Mouse (Mus musculus): ENCODE measurements around the gene Gabpb1. TPM values are rescaled to one million over a fixed set of nuclear protein-coding genes. Genes with fewer than 3 reads are reported as not detected.
A peak's percentile ranks its signal among the peaks of the same experiment; 100 is the strongest.

Gabpb1 gene
- total and polyA plus RNA-seq, 3 experiments = 23.9 to 50.2 (median 50.1) TPM

DNA sequence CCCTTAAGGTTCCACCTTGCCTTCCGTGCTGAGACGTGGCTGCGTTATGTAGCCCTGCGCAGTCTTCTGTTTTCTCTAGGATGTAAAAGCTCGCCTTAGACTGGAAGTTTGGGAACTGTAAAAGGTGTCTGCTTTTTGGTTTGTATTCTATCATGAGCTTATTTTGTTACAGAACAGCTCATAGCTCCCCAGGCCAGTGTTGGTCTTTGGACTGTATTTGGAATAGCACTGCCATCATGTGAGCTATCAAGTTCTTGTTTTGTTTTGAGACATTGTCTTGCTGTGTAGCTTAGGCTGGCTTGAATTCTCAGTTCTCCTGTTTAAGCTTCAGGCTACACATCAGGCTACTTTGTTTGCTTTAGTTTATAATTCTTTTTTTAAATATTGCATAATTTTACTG lies 36.4 kb upstream of the Gabpb1 start:
- Histone ChIP-seq H3K79me2 (replicated peaks; ENCODE audit: control insufficient read depth, extremely low read depth, insufficient read depth, poor library complexity, severe bottlenecking) (peaks cover 22% of the 10 kb centered on the region), H3K9me3 (replicated peaks; ENCODE audit: low read length) (no peaks in the 10 kb centered on the region), H3K27me3 (replicated peaks) (no peaks in the 10 kb centered on the region), H3K27ac (ENCODE audit: insufficient read depth, low read depth) (no peak overlapping the region), H3K4me1 (ENCODE audit: control insufficient read depth in 1 of 2, insufficient read depth in 2 of 2) (peaks cover 0 to 21% of the 10 kb centered on the region in 2 experiments; a peak in 2 of 4 replicates), H3K9ac (ENCODE audit: insufficient read depth, low read depth) (no peak overlapping the region), H3K36me3 (replicated peaks in 1 of 2; ENCODE audit: control insufficient read depth in 1 of 2, insufficient read depth in 1 of 2, low read length in 1 of 2) (peaks cover 7 to 37% of the 10 kb centered on the region in 2 experiments), H3K4me2 (ENCODE audit: insufficient read depth, low read depth, poor library complexity, severe bottlenecking) (no peak overlapping the region), H3K4me3 (replicated peaks in 1 of 3; ENCODE audit: low read depth in 2 of 3, low read length in 2 of 3, poor library complexity in 1 of 3) (no peak overlapping the region)
- no peak for TF ChIP-seq JUN (IDR thresholded peaks at IDR 0.05; ENCODE audit: insufficient read depth, low read depth, low read length)
- no peak for TF ChIP-seq E2F4 (IDR thresholded peaks at IDR 0.05; ENCODE audit: insufficient replicate concordance, low read depth, low read length)
- no peak for TF ChIP-seq MAFK (IDR thresholded peaks at IDR 0.05; ENCODE audit: insufficient replicate concordance, low read length)
- no peak for TF ChIP-seq JUND (conservative IDR thresholded peaks at IDR 0.05; ENCODE audit: low read depth, low read length)
- DNase-seq (ENCODE audit: extremely low read depth) = no peak
- in situ Hi-C loops (cut with MboI; ENCODE audit: low pct_ligation_motif_present, low pct_unique_long_range_greater_than_20kb, low sequenced_read_pairs) (no loop called here), dilution Hi-C loops (cut with MboI; ENCODE audit: extremely low pct_ligation_motif_present, extremely low pct_unique_long_range_greater_than_20kb, low sequenced_read_pairs) (no loop called here)

DNA sequence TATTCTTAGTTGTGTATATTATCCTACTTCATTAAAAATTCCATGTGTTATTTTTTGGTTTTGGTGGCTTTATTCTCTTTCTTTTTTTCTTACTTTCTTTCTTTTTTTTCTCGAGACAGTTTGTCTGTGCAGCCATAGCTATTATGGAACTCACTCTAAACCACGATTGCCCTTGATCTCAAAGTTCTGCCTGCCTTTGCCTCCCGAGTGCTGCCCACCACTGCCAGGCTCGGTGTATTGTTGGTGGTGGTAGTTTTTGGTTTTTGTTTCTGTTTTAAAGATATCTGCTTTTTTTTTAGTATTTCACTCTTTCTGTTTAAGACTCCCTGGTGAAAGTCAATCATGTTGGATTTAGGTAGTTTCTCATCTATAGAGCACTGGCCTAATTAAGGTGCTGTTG lies 32.2 kb upstream of the Gabpb1 start:
- Histone ChIP-seq H3K4me3 (replicated peaks in 1 of 3; ENCODE audit: low read depth in 2 of 3, low read length in 2 of 3, poor library complexity in 1 of 3) (peak overlapping the region in 2 of 3 experiments; percentile 82 to 99), H3K27me3 (replicated peaks) (no peaks in the 10 kb centered on the region), H3K4me1 (ENCODE audit: control insufficient read depth in 1 of 2, insufficient read depth in 2 of 2) (peaks cover 2 to 21% of the 10 kb centered on the region in 2 experiments; a peak in 2 of 4 replicates), H3K79me2 (replicated peaks; ENCODE audit: control insufficient read depth, extremely low read depth, insufficient read depth, poor library complexity, severe bottlenecking) (peaks cover 25% of the 10 kb centered on the region), H3K27ac (ENCODE audit: insufficient read depth, low read depth) (no peak overlapping the region), H3K36me3 (replicated peaks in 1 of 2; ENCODE audit: control insufficient read depth in 1 of 2, insufficient read depth in 1 of 2, low read length in 1 of 2) (peaks cover 3 to 20% of the 10 kb centered on the region in 2 experiments), H3K9ac (ENCODE audit: insufficient read depth, low read depth) (peak overlapping the region; percentile 69), H3K9me3 (replicated peaks; ENCODE audit: low read length) (no peaks in the 10 kb centered on the region), H3K4me2 (ENCODE audit: insufficient read depth, low read depth, poor library complexity, severe bottlenecking) (peak overlapping the region; percentile 100)
- TF ChIP-seq GABPA (IDR thresholded peaks at IDR 0.05; ENCODE audit: insufficient replicate concordance, low read depth, low read length) (no peak), KAT2A (IDR thresholded peaks at IDR 0.05; ENCODE audit: insufficient replicate concordance, low read length) (no peak), RAD21 (IDR thresholded peaks at IDR 0.05; ENCODE audit: low read depth, low read length) (no peak), CHD1 (IDR thresholded peaks at IDR 0.05; ENCODE audit: low read depth, low read length) (no peak), ZKSCAN1 (IDR thresholded peaks at IDR 0.05; ENCODE audit: borderline replicate concordance, low read depth, low read length) (no peak), JUND (conservative IDR thresholded peaks at IDR 0.05; ENCODE audit: low read depth, low read length) (no peak), MXI1 (IDR thresholded peaks at IDR 0.05; ENCODE audit: low read depth, low read length) (no peak), TCF12 (IDR thresholded peaks at IDR 0.05; ENCODE audit: low read depth, low read length) (no peak)
- in situ Hi-C loops (cut with MboI; ENCODE audit: low pct_ligation_motif_present, low pct_unique_long_range_greater_than_20kb, low sequenced_read_pairs) (no loop called here), dilution Hi-C loops (cut with MboI; ENCODE audit: extremely low pct_ligation_motif_present, extremely low pct_unique_long_range_greater_than_20kb, low sequenced_read_pairs) (no loop called here)
- DNase-seq (ENCODE audit: extremely low read depth) = no peak

DNA sequence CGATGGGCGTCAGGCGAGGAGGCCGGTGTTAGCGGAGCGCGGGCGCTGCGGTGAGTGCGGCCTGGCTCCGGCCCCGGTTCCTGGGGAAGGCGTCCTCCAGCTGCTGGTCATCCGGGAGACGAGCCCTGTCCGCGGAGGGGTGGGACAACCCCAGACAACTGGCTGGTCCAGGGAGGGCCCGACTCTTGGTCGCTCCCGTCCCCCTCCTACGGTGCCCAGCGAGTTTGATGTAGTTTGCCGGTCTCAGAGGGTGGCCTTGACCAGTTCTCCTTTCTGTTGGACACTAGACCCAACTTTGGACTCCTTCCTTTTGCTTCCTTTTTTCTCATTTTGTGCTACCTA lies 31.3 kb upstream of the Gabpb1 start:
- peak overlapping the region; percentile 82 to 99 (median 94) for H3K4me3 ChIP-seq (replicated peaks in 1 of 3; ENCODE audit: low read depth in 2 of 3, low read length in 2 of 3, poor library complexity in 1 of 3)
- H3K4me2 ChIP-seq (ENCODE audit: insufficient read depth, low read depth, poor library complexity, severe bottlenecking) = peak overlapping the region; percentile 100
- in situ Hi-C loops (cut with MboI; ENCODE audit: low pct_ligation_motif_present, low pct_unique_long_range_greater_than_20kb, low sequenced_read_pairs) = no loop called here
- H3K27me3 ChIP-seq (replicated peaks) = no peaks in the 10 kb centered on the region
- H3K27ac ChIP-seq (ENCODE audit: insufficient read depth, low read depth) = 0 out of 2 replicates have a peak overlapping the region, but pooled peaks have one; percentile 32
- DNase-seq (ENCODE audit: extremely low read depth) = no peak
- TF ChIP-seq UBTF (IDR thresholded peaks at IDR 0.05; ENCODE audit: low read depth, low read length) = peak; percentile 23
- TF ChIP-seq KAT2A (IDR thresholded peaks at IDR 0.05; ENCODE audit: insufficient replicate concordance, low read length) = no peak
- TF ChIP-seq IRF4 (IDR thresholded peaks at IDR 0.05; ENCODE audit: low read depth, low read length) = no peak
- peaks cover 2 to 16% of the 10 kb centered on the region in 2 experiments; a peak in 2 of 4 replicates for H3K4me1 ChIP-seq (ENCODE audit: control insufficient read depth in 1 of 2, insufficient read depth in 2 of 2)
- peak overlapping the region; percentile 69 for H3K9ac ChIP-seq (ENCODE audit: insufficient read depth, low read depth)
- H3K79me2 ChIP-seq (replicated peaks; ENCODE audit: control insufficient read depth, extremely low read depth, insufficient read depth, poor library complexity, severe bottlenecking) = peaks cover 24% of the 10 kb centered on the region
- H3K36me3 ChIP-seq (replicated peaks in 1 of 2; ENCODE audit: control insufficient read depth in 1 of 2, insufficient read depth in 1 of 2, low read length in 1 of 2) = peaks cover 3 to 15% of the 10 kb centered on the region in 2 experiments
- H3K9me3 ChIP-seq (replicated peaks; ENCODE audit: low read length) = peaks cover 6% of the 10 kb centered on the region
- dilution Hi-C loops (cut with MboI; ENCODE audit: extremely low pct_ligation_motif_present, extremely low pct_unique_long_range_greater_than_20kb, low sequenced_read_pairs) = no loop called here
